Mouse (Mus musculus) heart, postnatal 36 days (tissue): ENCODE results near the gene Kif18a. TPM values are rescaled to one million over a fixed set of nuclear protein-coding genes. Genes with fewer than 3 reads are reported as not detected.

ENCODE experiments used
- DNase-seq, 2 experiments: peaks; one replicate each; pipeline ENCODE4 v3.0.0; 2021 to 2022
- intact Hi-C: fragments of 180-260 bp; cut with DNase I; formaldehyde crosslinking; loops from one replicate; pipeline ENCODE4 v1.15.1; 2025
- total RNA-seq, 2 experiments: library from RNA; stranded (reverse); gene quantifications; 2 replicates each; pipeline ENCODE4 v1.2.3; 2021

Gene Kif18a
- total RNA-seq, 2 experiments from 2014 or later = 0.76 to 0.89 TPM

DNA sequence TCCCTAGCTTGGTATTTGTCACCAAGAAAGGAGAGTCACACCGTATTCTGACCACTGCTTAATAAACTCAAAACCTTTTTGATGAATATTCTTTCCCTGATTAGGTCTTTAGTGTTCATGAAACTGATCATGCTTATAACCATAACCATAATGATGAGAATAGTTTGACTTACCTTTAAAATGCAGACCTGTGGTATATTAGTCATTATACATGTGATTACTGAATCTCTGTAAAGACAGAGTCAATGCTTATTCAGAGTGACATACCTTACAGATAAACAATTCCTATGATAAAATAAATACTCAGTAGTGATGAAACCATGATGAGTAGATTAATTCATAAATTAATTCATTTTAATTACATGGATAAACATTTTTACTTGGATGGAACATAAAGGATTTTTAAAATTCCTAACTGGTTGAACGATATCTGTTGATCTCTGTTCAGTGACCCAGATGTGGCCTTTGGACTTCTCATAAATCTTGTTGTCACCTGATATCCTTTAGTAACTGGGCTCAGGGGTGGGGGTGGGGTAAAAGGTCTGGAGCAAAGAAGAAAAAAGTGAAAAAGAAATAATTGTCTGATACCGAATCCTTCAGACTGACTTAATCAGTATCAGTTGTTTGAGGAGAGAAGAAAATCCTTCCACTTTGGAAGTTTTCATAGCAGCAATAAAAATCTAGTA is 78.1 kb downstream of the Kif18a start:
- DNase-seq = no peak
- intact Hi-C loops = no loop called here

DNA sequence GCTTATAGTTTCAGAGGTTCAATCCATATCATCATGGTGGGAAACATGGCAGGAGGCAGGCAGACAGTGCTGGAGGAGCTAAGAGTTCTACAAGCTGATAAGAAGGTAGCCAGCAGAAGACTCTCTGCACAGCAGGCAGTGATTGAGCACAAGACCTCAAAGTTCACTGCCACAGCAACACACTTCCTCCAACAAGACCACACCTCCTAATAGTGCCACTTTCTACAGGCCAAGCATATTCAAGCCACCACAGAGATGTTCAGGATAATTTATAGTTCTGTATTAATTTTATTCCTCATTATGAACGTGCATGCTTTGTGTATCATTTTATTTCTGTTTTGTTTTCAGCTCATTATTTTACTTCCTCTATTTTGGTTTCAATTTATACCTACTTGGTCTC is 85.4 kb downstream of the Kif18a start:
- intact Hi-C loops = no loop called here
- DNase-seq = no peak

DNA sequence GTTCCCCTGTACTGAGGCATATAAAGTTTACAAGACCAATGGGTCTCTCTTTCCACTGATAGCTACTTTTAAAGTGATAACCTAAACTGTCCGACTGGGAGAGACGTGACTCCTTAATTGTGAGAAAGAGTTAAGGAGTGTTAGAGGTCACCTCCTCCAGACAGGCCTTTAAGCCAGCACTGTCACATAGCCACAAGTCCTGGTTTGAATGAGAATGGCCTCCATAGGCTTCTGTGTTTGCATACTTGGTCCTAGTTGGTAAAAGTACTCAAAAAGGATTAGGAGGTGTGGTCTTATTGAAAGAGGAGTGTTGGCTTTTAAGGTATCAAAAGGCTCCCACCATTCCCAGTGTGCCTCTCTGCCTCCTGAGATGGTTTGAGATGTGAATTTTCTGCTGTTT is 94.3 kb downstream of the Kif18a start:
- DNase-seq = no peak
- intact Hi-C loops = no loop called here

DNA sequence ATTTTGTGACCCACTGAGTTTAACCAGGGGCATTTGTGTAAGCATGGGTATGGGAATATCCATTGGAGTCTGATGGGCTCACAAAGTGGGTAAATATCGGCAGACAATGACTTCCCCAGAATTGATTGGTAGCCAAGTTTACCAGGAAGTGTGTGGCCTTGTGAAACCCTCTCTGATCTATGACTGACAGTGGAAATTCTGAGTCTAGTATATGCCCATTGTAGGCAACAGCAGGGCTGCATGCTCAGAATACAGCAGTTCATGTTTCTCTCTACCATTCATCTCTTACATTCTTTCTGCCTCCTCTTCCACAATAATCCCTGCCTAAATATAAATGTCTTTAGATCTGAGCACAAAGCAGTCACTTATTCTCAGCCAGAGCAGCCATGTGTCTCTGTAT is 103.5 kb downstream of the Kif18a start:
- intact Hi-C loops = no loop called here
- no peak for DNase-seq

DNA sequence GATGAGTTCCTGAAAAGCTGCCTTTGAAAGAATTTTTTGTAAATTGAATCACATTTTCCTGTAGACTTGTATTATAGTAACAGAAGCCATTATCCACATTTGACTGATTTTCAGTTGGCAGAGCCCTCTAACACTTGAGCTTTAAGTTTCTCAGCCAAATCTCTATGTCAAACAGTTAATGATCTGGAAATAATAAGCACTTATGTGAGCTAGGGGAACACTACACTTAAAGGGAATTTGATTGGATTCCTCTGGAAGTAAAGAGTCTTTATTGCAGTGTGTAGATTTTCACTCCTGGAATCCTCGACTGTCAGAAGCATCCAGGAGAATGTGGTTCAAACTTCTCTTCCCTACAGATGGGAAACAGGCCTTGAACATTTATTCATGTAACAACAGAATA is 105.7 kb downstream of the Kif18a start:
- intact Hi-C loops = no loop called here
- DNase-seq = no peak

DNA sequence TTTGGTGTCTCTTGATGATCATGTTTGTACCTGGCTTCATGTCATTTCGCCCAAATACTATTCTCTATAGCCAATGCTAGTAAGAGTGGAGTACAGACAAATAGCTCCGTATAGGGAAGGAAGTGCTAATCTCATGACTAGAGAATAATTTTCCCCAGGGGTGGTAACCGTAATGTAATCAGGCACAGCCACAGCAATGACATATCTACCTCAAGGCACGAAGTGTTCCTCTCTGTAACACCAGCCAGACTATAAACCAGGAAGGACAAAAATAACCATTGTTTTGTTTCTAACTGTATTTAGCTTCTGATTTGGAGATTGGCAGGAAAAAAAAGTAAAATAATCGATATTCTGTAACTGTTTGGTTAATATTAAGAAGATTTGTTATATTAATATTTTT is 108.2 kb downstream of the Kif18a start:
- intact Hi-C loops = no loop called here
- no peak for DNase-seq

DNA sequence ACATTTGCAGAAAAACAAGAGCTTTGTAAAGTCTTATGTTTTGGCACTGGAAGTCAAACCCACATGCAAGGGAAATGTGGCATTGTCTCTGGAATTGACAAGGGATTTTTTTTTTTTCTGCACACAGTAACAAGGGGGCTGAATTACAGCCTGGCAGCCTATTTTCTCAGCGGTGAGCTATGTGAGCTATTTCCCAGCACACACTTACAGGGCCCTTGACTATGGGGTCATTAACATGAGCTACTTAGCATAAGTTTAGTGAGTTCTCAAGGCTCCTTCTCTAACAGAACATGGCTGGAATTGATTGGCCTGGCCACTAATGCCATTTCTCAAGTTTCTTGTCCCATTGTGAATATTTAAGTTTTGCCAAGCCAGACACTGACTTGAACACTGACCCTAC is 109.4 kb downstream of the Kif18a start:
- intact Hi-C loops = no loop called here

More for the DNA sequence above, 109.4 kb downstream of the Kif18a start:
- DNase-seq = no peak

Other genes starting within 250 kb of the Kif18a start
- 10 to 100 TPM; 11.2 to 13.5 TPM for gene Mettl15, start within 50 bp of the Kif18a start, total RNA-seq